Mouse (Mus musculus) spleen, adult 2 months (tissue): Measurements from ENCODE around the gene Gabrp.

Experiments
- CTCF ChIP-seq: fragments of 200-500 bp; IDR thresholded peaks from 2 replicates; pipeline ENCODE4 v1.5.1; 2011; ENCODE audit warnings: mild to moderate bottlenecking, inconsistent platforms; ENCODE audit not compliant: insufficient read depth, insufficient read length, insufficient replicate concordance; ENCODE audit errors: extremely low read depth
- POLR2A ChIP-seq: fragments of 200-500 bp; IDR thresholded peaks from 2 replicates; pipeline ENCODE4 v1.6.1; 2011; ENCODE audit warnings: low read depth, low read length, inconsistent platforms

DNA sequence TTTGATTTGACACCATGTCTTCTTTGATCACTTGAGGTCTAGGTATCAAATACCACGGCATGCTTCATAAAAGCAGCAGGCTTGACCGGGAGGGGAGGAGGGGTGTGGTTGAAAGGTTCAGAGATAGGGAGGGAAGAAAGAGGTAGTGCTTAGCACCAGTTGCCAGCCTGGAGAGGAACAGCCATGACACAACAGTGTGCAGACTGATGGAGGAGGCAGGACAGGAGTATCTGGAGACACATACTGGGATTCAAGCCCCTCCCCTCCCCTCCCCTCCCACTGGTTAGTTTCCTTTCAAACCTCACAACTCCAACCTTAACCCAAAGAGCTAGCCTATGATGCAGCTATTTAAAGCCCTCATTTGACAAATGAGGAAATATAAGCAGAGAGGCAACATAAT is 49.2 kb downstream of the Gabrp start:
- TF ChIP-seq CTCF = no peak
- TF ChIP-seq POLR2A = no peak
